Mouse (Mus musculus): ENCODE results near the gene Spaca7. TPM values are rescaled to one million over a fixed set of nuclear protein-coding genes. Genes with fewer than 3 reads are reported as not detected.
"Not testable (repeated sequence)": the region's sequence is repeated elsewhere in the genome, so short reads cannot be mapped to it uniquely, and the experiment has no call there.

The Spaca7 gene
- polyA plus RNA-seq, 1 experiment from 2014 or later: not detected

DNA sequence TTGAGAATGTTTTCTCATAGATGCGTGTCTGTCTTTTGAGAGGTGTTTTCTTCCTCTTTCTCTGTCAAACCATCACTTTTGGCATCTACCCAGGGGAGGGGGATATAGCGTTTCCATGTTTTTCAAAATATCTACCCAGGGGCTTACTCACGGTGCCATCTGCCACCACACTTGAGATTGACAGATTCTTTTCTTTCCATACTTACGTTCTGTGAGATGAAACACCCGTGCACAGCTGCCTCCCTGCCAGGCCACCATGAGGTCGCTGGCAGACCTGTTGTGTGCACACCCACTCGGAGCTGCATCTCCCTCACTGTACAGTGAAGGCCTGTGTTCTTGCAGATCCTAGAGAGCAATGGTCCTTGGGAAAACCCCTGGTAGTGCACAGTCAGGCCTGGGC is 40.4 kb downstream of the Spaca7 start:
- H3K4me1 ChIP-seq: no peaks in the 10 kb centered on the region
- no peaks in the 10 kb centered on the region for H3K27me3 ChIP-seq
- 80% methylated on average over 7 of the region's 7 CpGs for WGBS
- H3K27ac ChIP-seq: no peak overlapping the region
- no peak overlapping the region for H3K4me2 ChIP-seq
- H3K36me3 ChIP-seq: peaks cover 36% of the 10 kb centered on the region
- H3K9me3 ChIP-seq: no peaks in the 10 kb centered on the region
- no peak overlapping the region for H3K9ac ChIP-seq
- H3K4me3 ChIP-seq: no peak overlapping the region
- ATAC-seq (ENCODE audit: insufficient number of reproducible peaks, insufficient read depth, low FRiP score, low TSS enrichment, low read depth): no peak

DNA sequence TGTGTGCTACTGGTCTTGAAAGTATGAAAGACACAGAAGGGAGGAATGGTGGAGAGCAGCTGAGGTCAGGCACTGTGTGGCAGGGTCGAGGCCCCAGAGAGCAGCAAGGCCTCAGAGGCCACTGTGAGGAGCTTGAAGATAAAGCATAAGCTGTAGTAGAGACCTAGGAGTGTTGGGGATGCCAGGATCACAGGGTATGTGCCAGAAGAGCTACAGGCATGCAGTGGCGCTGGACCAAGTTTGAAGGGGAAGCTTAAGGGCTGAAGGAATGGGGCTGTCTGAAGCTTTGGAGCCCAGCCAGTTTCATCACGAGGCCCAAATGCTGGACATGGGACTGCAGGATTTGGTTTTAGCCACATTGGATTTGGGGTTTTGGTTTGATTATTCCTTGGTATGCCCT is 44.5 kb downstream of the Spaca7 start:
- H3K27ac ChIP-seq; H3K9me3 ChIP-seq; H3K4me3 ChIP-seq; H3K4me2 ChIP-seq; H3K9ac ChIP-seq; ATAC-seq (ENCODE audit: insufficient number of reproducible peaks, insufficient read depth, low FRiP score, low TSS enrichment, low read depth); H3K4me1 ChIP-seq; H3K27me3 ChIP-seq: not testable (repeated sequence)
- 91% methylated on average over 3 of the region's 3 CpGs for WGBS
- peaks cover 68% of the 10 kb centered on the region for H3K36me3 ChIP-seq

DNA sequence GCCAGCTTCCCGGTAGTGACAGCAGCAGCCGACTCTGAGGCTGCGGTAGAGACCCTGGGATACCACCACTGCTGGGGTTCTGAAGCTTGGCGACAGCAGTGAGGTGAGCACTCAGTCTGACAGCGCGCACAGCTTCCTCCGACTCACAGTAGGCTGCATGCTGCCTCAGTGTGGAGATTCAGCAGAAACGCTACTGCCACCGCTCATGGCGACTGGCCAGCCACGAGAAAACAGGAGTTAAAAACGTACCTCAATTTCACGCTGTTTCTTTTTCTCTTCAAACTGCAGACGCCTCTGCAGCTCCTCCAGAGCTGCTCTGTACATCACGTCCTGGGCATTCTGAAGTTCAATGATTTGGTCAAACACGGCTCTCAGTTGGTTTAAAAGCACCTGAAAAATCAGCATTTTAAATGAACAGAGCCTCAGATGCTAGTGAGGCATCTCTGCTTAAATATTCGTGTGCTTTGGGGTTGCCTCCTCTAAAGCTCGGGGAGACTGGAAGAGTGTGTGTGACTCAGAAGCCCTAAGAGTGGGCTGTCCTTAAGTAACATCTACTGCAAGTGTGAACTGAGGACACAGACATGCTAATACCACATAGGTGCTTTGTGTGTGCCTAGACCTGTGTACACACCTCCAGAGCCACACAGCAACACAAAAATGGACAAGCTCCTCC is 48.9 kb downstream of the Spaca7 start:
- no peak for ATAC-seq (ENCODE audit: insufficient number of reproducible peaks, insufficient read depth, low FRiP score, low TSS enrichment, low read depth)
- no peaks in the 10 kb centered on the region for H3K27me3 ChIP-seq
- H3K36me3 ChIP-seq: peaks cover 82% of the 10 kb centered on the region
- H3K27ac ChIP-seq: no peak overlapping the region
- H3K4me1 ChIP-seq: no peaks in the 10 kb centered on the region
- H3K9me3 ChIP-seq: no peaks in the 10 kb centered on the region
- H3K4me2 ChIP-seq: no peak overlapping the region
- H3K9ac ChIP-seq: no peak overlapping the region
- no peak overlapping the region for H3K4me3 ChIP-seq
- 91% methylated on average over 18 of the region's 18 CpGs for WGBS

DNA sequence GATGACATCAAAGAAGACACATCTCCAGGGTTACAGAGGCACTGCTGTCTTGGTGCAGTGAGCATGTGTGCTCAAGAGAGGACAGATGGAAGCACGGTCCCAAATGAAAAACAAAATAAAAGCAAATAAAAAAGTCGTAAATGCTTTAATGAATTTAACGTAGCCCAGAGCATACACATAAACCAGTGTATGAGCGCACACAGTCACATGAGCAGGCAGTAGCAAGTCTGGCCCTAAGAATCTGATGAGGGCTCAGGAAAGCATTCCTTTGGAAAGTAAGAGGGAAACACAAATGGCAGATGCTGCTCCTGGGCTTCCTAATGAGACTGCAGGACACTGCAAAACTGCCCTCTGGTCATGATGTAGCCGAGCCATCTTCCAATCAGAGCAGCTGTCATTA is 53.1 kb downstream of the Spaca7 start:
- no peak overlapping the region for H3K4me3 ChIP-seq
- no peaks in the 10 kb centered on the region for H3K4me1 ChIP-seq
- H3K9ac ChIP-seq: no peak overlapping the region
- H3K27ac ChIP-seq: no peak overlapping the region
- WGBS: 74% methylated on average over 5 of the region's 5 CpGs
- H3K4me2 ChIP-seq: no peak overlapping the region
- ATAC-seq (ENCODE audit: insufficient number of reproducible peaks, insufficient read depth, low FRiP score, low TSS enrichment, low read depth): no peak
- no peaks in the 10 kb centered on the region for H3K9me3 ChIP-seq
- no peaks in the 10 kb centered on the region for H3K27me3 ChIP-seq
- peaks cover 90% of the 10 kb centered on the region for H3K36me3 ChIP-seq

DNA sequence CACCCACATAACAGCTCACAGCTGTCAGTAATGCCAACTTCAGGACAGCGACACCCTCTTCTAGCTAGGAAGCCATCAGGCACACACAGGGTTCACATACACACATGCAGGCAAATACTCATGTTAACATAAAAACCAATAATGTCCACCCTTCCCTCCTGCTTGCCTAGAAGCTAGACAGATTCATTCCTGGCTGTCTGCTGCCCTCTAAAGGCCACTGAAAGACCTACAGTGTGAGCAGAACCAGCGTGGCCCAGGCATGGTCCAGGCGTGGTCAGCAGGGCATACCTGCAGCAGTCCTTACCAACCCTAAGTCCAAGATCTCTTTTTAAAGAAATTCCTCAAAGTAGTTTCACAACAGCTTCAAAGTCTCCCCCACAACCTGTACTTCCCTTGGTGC is 56.2 kb downstream of the Spaca7 start:
- ATAC-seq (ENCODE audit: insufficient number of reproducible peaks, insufficient read depth, low FRiP score, low TSS enrichment, low read depth): no peak
- Histone ChIP-seq H3K4me2 (no peak overlapping the region), H3K27me3 (no peaks in the 10 kb centered on the region), H3K4me3 (no peak overlapping the region), H3K36me3 (peaks cover 79% of the 10 kb centered on the region), H3K9ac (no peak overlapping the region), H3K27ac (no peak overlapping the region), H3K4me1 (no peaks in the 10 kb centered on the region), H3K9me3 (no peaks in the 10 kb centered on the region)
- 36% methylated on average over 3 of the region's 3 CpGs for WGBS

DNA sequence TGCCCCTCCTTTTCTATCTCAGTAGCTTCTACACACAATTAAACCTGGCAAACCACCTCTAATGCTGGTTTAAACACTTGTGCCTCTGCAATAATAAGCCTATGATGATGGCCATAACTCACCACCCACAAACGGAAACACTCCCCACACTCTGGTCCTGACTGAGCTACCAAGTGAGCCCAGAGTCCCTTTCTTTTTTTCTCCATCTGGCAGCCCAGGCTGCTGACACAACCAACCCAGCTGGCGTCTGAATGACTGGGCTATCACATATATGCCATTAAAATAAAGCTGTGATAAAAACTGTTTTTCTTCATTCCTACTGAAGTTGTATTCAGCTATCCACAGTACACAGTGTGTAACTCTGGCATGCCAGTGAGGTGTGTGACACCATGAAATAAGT is 62.5 kb downstream of the Spaca7 start:
- no peak for ATAC-seq (ENCODE audit: insufficient number of reproducible peaks, insufficient read depth, low FRiP score, low TSS enrichment, low read depth)
- peaks cover 75% of the 10 kb centered on the region for H3K36me3 ChIP-seq
- no peaks in the 10 kb centered on the region for H3K9me3 ChIP-seq
- no peak overlapping the region for H3K9ac ChIP-seq
- no peaks in the 10 kb centered on the region for H3K4me1 ChIP-seq
- no peak overlapping the region for H3K4me3 ChIP-seq
- no peak overlapping the region for H3K4me2 ChIP-seq
- H3K27ac ChIP-seq: no peak overlapping the region
- H3K27me3 ChIP-seq: no peaks in the 10 kb centered on the region
- WGBS: 89% methylated on average over 2 of the region's 2 CpGs

DNA sequence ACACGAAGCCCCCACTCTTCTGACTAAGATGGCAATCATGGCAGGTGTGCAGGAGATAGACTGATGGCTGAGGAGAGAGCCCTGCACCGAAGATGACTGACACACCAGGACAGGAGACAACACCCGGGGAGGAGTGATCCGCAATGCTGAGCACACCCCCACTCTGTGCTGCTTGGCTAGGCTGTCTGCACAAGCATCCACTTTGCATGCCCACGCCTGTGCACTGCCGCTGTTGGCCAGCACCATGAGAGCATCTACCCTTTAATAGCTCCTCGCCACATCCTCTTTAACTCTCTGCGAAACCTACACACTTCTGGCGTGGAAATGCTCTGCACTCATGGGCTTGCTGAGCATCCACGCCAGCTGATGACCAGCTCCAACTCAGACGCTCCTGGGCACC is 65.6 kb downstream of the Spaca7 start:
- WGBS: 90% methylated on average over 11 of the region's 11 CpGs
- peaks cover 66% of the 10 kb centered on the region for H3K36me3 ChIP-seq
- H3K4me3 ChIP-seq: no peak overlapping the region
- no peak overlapping the region for H3K4me2 ChIP-seq
- H3K27me3 ChIP-seq: no peaks in the 10 kb centered on the region
- no peak for ATAC-seq (ENCODE audit: insufficient number of reproducible peaks, insufficient read depth, low FRiP score, low TSS enrichment, low read depth)
- H3K27ac ChIP-seq: no peak overlapping the region
- H3K9ac ChIP-seq: no peak overlapping the region
- H3K4me1 ChIP-seq: no peaks in the 10 kb centered on the region
- no peaks in the 10 kb centered on the region for H3K9me3 ChIP-seq

DNA sequence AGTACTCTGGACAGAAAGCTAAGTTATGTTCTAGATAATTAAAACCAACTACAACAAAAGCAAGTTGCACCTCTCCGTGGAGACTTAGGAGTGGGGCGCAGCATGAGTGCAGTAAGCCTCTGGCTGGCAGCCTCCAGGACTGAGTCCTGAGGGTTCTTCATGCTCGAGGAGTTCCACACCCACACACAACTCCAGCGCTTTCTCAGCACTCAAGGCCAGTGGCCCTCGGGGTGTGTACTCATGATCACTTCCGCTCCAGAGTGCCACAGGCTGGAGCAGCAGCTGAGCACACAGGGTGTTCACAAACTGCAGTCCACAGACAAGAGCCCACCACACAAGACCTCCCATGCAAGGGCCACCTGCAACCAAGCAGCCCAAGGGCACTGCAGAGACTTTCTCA is 68.7 kb downstream of the Spaca7 start:
- no peaks in the 10 kb centered on the region for H3K9me3 ChIP-seq
- no peak overlapping the region for H3K27ac ChIP-seq
- no peak for ATAC-seq (ENCODE audit: insufficient number of reproducible peaks, insufficient read depth, low FRiP score, low TSS enrichment, low read depth)
- peaks cover 63% of the 10 kb centered on the region for H3K36me3 ChIP-seq
- 90% methylated on average over 6 of the region's 6 CpGs for WGBS
- H3K4me3 ChIP-seq: no peak overlapping the region
- H3K4me2 ChIP-seq: no peak overlapping the region
- no peaks in the 10 kb centered on the region for H3K27me3 ChIP-seq
- no peaks in the 10 kb centered on the region for H3K4me1 ChIP-seq
- H3K9ac ChIP-seq: no peak overlapping the region

DNA sequence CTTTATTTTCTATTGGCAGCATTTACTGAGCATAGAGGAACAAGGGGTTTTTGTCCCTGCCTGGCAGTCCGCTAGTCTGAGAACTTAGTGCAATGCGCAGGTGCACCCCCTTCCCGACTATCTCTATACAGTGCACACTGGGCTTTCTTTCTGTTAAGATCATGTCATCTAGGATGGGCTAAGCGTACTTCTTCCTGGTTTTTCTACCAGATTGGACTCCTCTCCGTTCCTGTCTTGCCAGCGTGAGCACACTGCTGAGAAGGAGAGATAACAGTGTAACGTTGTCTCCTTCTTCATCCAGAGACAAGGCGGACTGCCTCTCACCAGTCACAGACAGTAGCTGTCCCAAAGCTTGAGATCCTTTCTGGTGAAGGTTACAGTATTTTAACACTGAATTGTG is 71.5 kb downstream of the Spaca7 start:
- no peak overlapping the region for H3K9ac ChIP-seq
- WGBS: 93% methylated on average over 8 of the region's 8 CpGs
- no peaks in the 10 kb centered on the region for H3K4me1 ChIP-seq
- no peaks in the 10 kb centered on the region for H3K9me3 ChIP-seq
- H3K27me3 ChIP-seq: no peaks in the 10 kb centered on the region
- no peak for ATAC-seq (ENCODE audit: insufficient number of reproducible peaks, insufficient read depth, low FRiP score, low TSS enrichment, low read depth)
- no peak overlapping the region for H3K4me3 ChIP-seq
- H3K4me2 ChIP-seq: no peak overlapping the region
- no peak overlapping the region for H3K27ac ChIP-seq
- peaks cover 68% of the 10 kb centered on the region for H3K36me3 ChIP-seq

DNA sequence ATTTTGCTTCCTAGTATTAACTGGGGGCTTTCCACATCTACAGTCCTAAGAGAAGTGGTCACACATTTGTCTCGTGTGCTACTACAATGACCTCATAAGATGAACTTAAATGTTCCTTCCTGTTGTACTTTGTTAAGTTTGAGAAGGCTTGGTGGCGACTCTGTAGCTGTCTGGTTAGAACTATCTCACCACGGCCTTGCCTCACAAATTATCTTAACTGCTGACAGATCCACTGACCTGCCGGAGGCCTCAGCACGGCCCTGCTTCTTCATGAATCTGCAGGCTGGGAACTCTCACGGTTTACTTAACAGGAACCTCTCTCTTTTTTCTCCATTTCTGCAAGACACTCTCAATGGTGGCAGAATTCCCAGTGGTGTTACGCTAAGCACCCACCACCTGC is 72.1 kb downstream of the Spaca7 start:
- Histone ChIP-seq H3K9ac (no peak overlapping the region), H3K9me3 (no peaks in the 10 kb centered on the region), H3K27me3 (no peaks in the 10 kb centered on the region), H3K36me3 (peaks cover 68% of the 10 kb centered on the region), H3K4me1 (no peaks in the 10 kb centered on the region), H3K27ac (no peak overlapping the region), H3K4me2 (no peak overlapping the region), H3K4me3 (no peak overlapping the region)
- WGBS: 80% methylated on average over 7 of the region's 7 CpGs
- ATAC-seq (ENCODE audit: insufficient number of reproducible peaks, insufficient read depth, low FRiP score, low TSS enrichment, low read depth): no peak

DNA sequence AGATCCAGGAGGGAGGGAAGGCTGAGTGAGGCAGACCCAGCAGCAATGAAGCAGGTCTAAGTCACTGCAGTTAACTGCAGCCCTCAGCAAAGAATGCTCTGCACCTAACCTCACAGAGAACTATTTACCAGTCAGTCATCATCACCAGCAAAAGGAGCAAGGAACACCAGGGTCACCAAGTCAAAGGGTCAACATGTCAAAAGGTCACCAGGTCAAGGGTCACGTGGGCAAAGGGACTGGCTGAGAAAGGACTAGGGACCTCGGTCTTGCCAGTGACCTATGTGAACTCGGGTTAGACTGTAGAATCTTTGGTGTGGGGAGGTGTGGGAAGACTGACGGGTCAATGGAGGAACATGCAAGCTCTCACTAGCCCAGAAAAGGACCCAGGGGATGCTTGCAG is 73.7 kb downstream of the Spaca7 start:
- ATAC-seq (ENCODE audit: insufficient number of reproducible peaks, insufficient read depth, low FRiP score, low TSS enrichment, low read depth): no peak
- Histone ChIP-seq H3K36me3 (peaks cover 65% of the 10 kb centered on the region), H3K4me3 (no peak overlapping the region)

DNA sequence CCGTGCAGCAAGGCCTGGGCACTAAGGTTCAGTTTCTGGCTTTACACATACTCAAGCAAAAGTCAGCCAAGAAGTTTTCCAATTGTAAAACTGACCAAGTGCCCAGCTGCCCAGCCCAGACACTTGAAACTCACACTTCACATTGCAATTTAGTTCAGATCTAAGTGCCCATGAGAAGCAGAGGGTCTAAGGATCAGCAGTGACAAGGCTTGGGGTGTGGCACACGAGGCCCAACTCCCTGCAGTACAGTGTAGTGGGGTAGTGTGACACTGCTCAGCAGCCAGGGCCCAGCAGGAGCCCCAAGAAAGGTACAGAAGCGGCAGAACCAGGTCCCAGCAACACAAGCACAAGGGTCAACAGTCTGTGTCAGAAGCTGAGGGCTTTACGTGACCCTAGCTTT is 76.1 kb downstream of the Spaca7 start:
- 99% methylated on average over 4 of the region's 4 CpGs for WGBS
- Histone ChIP-seq H3K4me3 (no peak overlapping the region), H3K4me1 (no peaks in the 10 kb centered on the region), H3K27ac (no peak overlapping the region), H3K4me2 (no peak overlapping the region), H3K9me3 (no peaks in the 10 kb centered on the region), H3K9ac (no peak overlapping the region), H3K27me3 (no peaks in the 10 kb centered on the region), H3K36me3 (peaks cover 82% of the 10 kb centered on the region)
- ATAC-seq (ENCODE audit: insufficient number of reproducible peaks, insufficient read depth, low FRiP score, low TSS enrichment, low read depth): no peak

More for the DNA sequence above, 73.7 kb downstream of the Spaca7 start:
- Histone ChIP-seq H3K4me2 (no peak overlapping the region), H3K27ac (no peak overlapping the region), H3K9ac (no peak overlapping the region), H3K27me3 (no peaks in the 10 kb centered on the region), H3K9me3 (no peaks in the 10 kb centered on the region), H3K4me1 (no peaks in the 10 kb centered on the region)
- WGBS: 50% methylated on average over 4 of the region's 4 CpGs

Measured in embryonic facial prominence, embryonic 13.5 days (tissue).